Mouse (Mus musculus) testis, postnatal 10 days (tissue): ENCODE data around the gene Terb1.

Experiments used
- DNase-seq: peaks from one replicate; pipeline ENCODE4 v3.0.0; 2021; ENCODE audit warnings: low spot score

Gene Terb1

DNA sequence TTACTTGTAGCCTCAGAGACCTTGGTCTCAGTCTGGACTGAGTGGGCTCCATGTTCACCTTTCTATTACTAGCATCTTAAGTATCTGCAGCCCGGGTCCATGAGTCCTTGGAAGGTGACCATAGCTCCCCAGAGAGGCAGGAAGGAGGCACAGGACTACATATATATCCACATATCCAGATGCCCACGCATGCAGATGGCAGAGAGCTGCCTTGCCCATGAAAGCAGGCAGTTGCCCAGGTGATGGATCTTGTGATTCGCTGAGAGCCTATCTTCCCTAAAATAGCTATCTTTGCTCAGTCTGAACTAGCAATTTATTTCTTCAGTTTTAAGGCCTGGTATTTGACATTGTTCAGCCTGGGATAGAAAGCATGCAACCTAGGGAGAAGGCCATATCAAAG, 98.2 kb downstream of the Terb1 start:
- DNase-seq = no peak

DNA sequence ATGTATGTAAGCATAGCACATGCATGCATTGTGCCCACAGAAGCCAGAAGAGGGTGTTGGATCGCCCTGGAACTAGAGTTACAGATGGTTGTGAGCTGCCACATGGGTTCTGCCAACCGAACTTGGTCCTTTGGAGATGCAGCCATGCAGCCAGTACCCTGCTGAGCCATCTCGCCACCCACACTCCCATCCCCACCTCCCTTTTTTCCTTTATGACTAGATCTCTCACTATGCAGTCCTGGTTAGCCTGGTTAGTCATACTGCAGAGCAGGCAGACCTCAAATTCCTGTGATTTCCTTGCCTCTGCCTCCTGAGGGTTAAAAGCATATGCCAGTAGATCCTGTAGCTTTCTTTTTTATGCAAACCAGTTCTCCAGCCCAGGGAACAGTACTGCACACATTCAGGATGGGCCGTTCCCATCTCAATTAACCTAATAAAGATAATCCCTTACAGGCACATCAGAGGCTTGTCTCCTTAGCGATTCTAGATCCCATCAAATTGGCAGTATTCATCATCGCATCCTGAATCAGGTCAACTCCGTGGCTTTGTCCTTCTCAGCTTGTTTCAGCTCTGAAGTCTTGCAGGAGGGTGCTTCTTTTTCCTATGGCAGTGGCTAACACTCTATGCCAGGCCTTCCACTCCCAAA, 99.0 kb downstream of the Terb1 start:
- DNase-seq = no peak

DNA sequence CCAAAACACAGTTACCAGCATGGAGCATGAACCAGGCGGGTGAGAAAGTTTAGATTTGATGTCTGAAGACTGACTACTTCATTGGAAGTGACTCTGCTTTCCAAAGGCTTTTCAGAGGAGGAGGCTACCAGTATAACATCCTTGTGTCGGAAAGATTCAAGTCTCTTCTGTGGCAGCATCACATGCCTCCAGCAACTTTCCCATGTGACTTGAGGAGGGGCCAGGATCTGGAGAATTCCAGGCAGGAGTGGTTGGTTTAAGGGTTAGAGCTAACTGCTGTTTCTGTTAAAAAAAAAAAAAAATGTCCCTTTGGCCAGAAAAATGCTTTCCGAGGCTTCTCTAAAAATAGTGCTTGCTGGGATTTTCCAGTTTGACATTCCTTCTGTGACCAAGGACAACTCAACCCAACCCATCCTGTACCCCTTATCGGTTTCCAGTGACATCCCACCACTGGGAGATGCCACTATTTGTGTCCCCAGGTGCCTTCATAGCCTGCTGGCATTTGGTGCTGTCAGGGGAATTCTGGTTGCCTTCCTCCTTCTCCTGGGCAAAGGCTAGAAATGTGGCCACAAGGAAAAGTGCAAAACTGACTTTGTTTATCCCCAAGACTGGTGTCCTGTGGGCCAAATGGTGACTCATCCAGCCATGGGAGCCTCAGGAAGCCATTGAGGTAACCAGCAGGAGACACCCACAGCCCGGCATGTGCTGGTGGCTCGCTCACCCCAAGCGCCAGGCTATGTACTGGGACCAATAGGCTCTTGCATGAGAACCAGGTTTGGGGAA, 101.2 kb downstream of the Terb1 start:
- no peak for DNase-seq

DNA sequence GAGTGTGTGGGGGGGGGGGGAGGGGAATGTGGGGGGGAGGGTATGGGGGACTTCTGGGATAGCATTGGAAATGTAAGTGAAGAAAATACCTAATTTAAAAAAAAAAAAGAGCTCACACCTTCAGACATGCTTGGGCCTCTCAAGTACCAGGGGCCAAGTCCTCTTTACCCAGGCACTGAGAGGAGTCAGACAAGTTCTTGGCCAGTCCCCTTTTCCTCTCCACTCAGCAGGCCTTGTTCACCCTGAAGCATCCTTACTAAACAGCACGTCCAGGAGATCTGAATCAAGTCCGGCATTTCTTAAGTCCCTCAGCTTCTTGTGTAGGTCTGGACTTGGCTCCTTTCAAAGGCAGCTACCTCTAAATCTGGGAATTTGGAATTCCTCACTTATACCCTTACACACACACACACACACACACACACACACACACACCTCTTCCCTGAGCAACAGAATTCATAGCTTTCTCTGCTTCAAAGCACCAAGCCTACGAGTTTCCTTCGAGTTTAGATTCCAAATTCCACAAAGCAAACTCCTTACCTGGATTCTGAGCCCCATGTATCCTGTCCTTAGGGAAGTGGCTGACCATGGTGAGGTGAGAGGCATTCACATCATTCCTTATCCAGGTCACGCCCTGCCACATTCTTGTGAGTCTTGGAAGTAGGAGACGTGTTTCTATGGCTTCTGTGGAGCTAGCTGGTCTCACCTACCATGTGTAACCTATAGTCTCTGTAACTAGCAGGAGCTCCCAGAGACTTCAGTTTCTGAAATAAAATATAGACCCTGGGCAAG, 103.2 kb downstream of the Terb1 start:
- no peak for DNase-seq

DNA sequence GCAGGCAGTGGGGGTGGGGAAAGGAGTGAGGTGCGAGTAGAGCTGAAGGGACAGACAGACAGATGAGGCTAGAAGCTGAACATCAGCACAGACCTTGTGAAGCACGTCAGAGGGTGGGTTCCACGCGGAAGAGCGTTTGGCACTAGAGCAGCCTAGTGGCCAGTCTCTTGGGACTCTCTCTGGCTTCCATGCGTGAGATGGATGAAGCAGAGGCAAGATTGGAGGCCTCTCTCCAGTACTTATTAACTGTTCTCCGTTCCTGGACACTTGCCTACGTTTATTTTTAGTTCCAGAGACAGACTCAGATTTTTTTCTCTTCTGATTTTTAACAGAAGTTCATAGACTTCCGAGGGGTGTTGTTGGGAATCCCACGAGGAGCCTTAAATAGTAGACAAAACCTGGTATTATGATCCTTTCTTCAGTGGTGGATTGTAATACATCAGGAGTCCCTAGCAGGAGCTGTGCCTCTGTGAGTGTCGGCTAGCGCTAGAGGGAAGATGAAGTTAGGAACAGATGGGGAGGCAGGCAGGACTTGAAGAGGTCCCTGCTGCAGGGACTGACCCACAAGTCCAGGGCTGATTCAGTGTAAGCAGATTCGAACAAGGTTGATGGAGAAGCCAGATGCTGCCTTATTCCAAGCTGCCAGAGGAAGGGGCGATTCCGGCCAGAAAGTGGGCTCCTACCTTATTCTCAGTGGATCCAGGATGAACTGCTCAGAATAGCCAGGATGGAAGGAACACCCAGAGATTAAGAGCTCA, 104.1 kb downstream of the Terb1 start:
- DNase-seq = no peak

DNA sequence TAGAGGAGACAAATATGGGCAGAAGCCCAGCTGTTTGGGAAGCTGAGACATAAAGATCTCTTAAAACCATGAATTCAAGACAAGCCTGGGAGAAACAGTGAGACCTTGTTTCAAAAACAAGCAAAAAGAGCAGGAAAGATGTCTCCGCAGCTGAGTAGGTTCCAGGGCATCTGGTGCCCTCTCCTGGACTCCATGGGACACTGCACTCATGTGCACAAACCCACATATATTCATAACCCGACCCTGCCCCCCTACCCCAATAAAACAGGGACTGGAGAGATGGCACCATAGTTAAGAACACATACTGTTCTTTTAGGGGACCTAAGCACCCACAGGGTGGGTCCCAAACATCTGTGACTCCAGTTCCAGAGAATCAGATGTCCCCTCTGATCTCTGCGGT, 106.1 kb downstream of the Terb1 start:
- DNase-seq = no peak
